Mouse (Mus musculus) heart, embryonic 14.5 days (tissue): ENCODE data around the gene Ttc28. TPM values are rescaled to one million over a fixed set of nuclear protein-coding genes. Genes with fewer than 3 reads are reported as not detected.

Experiments used
- ATAC-seq: fragments of 200-750 bp; cut with Nextera tagmentation; 2 replicates; pipeline ENCODE4 v1.8.0; 2017; ENCODE audit warnings: low read depth, moderate TSS enrichment; ENCODE audit not compliant: insufficient number of reproducible peaks, insufficient read depth, low FRiP score
- H3K27ac ChIP-seq, 2 experiments: fragments of 200-500 bp in 1 of 2; fragments of 300-500 bp in 1 of 2; sonication (generic) in 1 of 2; replicated peaks in 1 of 2; 2 replicates each; pipeline ENCODE4 v1.5.1; 2012 to 2014; ENCODE audit warnings: low read depth in 2 of 2, low read length in 2 of 2, control low read depth in 1 of 2, mild to moderate bottlenecking in 1 of 2, mixed read lengths in 1 of 2; ENCODE audit not compliant: control insufficient read depth in 1 of 2, insufficient read depth in 1 of 2
- H3K27me3 ChIP-seq: fragments of 300-500 bp; sonication (generic); 2 replicates; pipeline ENCODE4 v1.6.1; 2014; ENCODE audit warnings: mild to moderate bottlenecking, low read length, control low read depth; ENCODE audit not compliant: control insufficient read depth, insufficient read depth
- H3K36me3 ChIP-seq: fragments of 300-500 bp; sonication (generic); 2 replicates; pipeline ENCODE4 v1.6.1; 2014; ENCODE audit warnings: mild to moderate bottlenecking, control low read depth, low read length, mixed read lengths; ENCODE audit not compliant: control insufficient read depth, insufficient read depth
- H3K4me1 ChIP-seq, 2 experiments: fragments of 200-500 bp in 1 of 2; fragments of 300-500 bp in 1 of 2; sonication (generic) in 1 of 2; 2 replicates each; pipeline ENCODE4 v1.6.1; 2012 to 2014; ENCODE audit warnings: low read length in 2 of 2, control low read depth in 1 of 2, mixed read lengths in 1 of 2; ENCODE audit not compliant: control insufficient read depth in 2 of 2, insufficient read depth in 2 of 2
- H3K4me2 ChIP-seq: fragments of 300-500 bp; sonication (generic); 2 replicates; pipeline ENCODE4 v1.6.1; 2014; ENCODE audit warnings: mild to moderate bottlenecking, low read length
- H3K4me3 ChIP-seq, 2 experiments: fragments of 200-500 bp in 1 of 2; fragments of 300-500 bp in 1 of 2; sonication (generic) in 1 of 2; 2 replicates each; pipeline ENCODE4 v1.5.1; 2012 to 2014; ENCODE audit warnings: low read length in 2 of 2, mild to moderate bottlenecking in 2 of 2, control low read depth in 1 of 2, low read depth in 1 of 2, moderate library complexity in 1 of 2; ENCODE audit not compliant: control insufficient read depth in 1 of 2, insufficient read depth in 1 of 2
- H3K9ac ChIP-seq: fragments of 300-500 bp; sonication (generic); 2 replicates; pipeline ENCODE4 v1.6.1; 2014; ENCODE audit warnings: mild to moderate bottlenecking, low read length
- H3K9me3 ChIP-seq: fragments of 300-500 bp; sonication (generic); 2 replicates; pipeline ENCODE4 v1.6.1; 2016; ENCODE audit warnings: low read length, control low read depth; ENCODE audit not compliant: control insufficient read depth
- WGBS: fragments of 180-500 bp; shearing (Covaris S2); extraction: QIAGEN DNeasy Blood & Tissue Kit; methylation state at CpG from one replicate; pipeline ENCODE4 v1.1.7; 2014; 5-methylcytosine and 5-hydroxymethylcytosine counted together
- polyA plus RNA-seq: library from polyadenylated mRNA; unstranded; fragments of >200 nt; fragmentation: Nextera tagmentation; extraction: Ambion mirVana; gene quantifications from 2 replicates; pipeline ENCODE4 v1.2.1, GENCODE M21; 2014

Ttc28 gene
- polyA plus RNA-seq, 1 experiment from 2014 or later: 9.0 TPM

- H3K9me3 ChIP-seq: no peaks in the 10 kb centered on the region
- WGBS: 37% methylated on average over 9 of the region's 9 CpGs
- no peaks in the 10 kb centered on the region for H3K36me3 ChIP-seq
- H3K4me3 ChIP-seq: no peak overlapping the region
- no peaks in the 10 kb centered on the region for H3K27me3 ChIP-seq
- no peak overlapping the region for H3K27ac ChIP-seq
- no peak for ATAC-seq
- no peak overlapping the region for H3K4me2 ChIP-seq
- H3K9ac ChIP-seq: no peak overlapping the region
- peaks cover 3 to 6% of the 10 kb centered on the region in 2 experiments; a peak in 2 of 4 replicates for H3K4me1 ChIP-seq
Measured at GRCm38 (mm10) chr5:111170383-111170782, 290.8 kb downstream of the Ttc28 start.

- Histone ChIP-seq H3K27ac (no peak overlapping the region), H3K4me3 (no peak overlapping the region), H3K9ac (no peak overlapping the region), H3K36me3 (no peaks in the 10 kb centered on the region), H3K27me3 (no peaks in the 10 kb centered on the region), H3K4me1 (peaks cover 6 to 12% of the 10 kb centered on the region in 2 experiments; a peak in 3 of 4 replicates), H3K9me3 (no peaks in the 10 kb centered on the region), H3K4me2 (no peak overlapping the region)
- no peak for ATAC-seq
- WGBS: 74% methylated on average over 12 of the region's 12 CpGs
Measured at GRCm38 (mm10) chr5:111175410-111175809, 295.8 kb downstream of the Ttc28 start.

GRCm38 (mm10) chr5:111175842-111176241 lies 296.2 kb downstream of the Ttc28 start:
- no peaks in the 10 kb centered on the region for H3K9me3 ChIP-seq
- no peak overlapping the region for H3K4me2 ChIP-seq
- WGBS: 86% methylated on average over 9 of the region's 9 CpGs
- no peak overlapping the region for H3K9ac ChIP-seq
- H3K36me3 ChIP-seq: no peaks in the 10 kb centered on the region
- no peaks in the 10 kb centered on the region for H3K27me3 ChIP-seq
- peaks cover 5 to 11% of the 10 kb centered on the region in 2 experiments; a peak in 3 of 4 replicates for H3K4me1 ChIP-seq
- H3K27ac ChIP-seq: no peak overlapping the region
- no peak for ATAC-seq
- H3K4me3 ChIP-seq: no peak overlapping the region

- ATAC-seq: no peak
- peaks cover 5 to 11% of the 10 kb centered on the region in 2 experiments; a peak in 3 of 4 replicates for H3K4me1 ChIP-seq
- no peaks in the 10 kb centered on the region for H3K36me3 ChIP-seq
- no peak overlapping the region for H3K4me2 ChIP-seq
- 88% methylated on average over 13 of the region's 13 CpGs for WGBS
- no peaks in the 10 kb centered on the region for H3K27me3 ChIP-seq
- no peak overlapping the region for H3K27ac ChIP-seq
- H3K9me3 ChIP-seq: no peaks in the 10 kb centered on the region
- H3K4me3 ChIP-seq: no peak overlapping the region
- H3K9ac ChIP-seq: no peak overlapping the region
Measured at GRCm38 (mm10) chr5:111176441-111176840, 296.8 kb downstream of the Ttc28 start.

GRCm38 (mm10) chr5:111178324-111179076 lies 298.9 kb downstream of the Ttc28 start:
- no peak for ATAC-seq
- no peaks in the 10 kb centered on the region for H3K9me3 ChIP-seq
- H3K27ac ChIP-seq: peak overlapping the region; percentile 56 to 57; a peak in 3 of 4 replicates
- peak overlapping the region; percentile 24; the same call in 1 of the 2 replicates for H3K4me2 ChIP-seq
- H3K4me3 ChIP-seq: no peak overlapping the region
- 0 out of 2 replicates have a peak overlapping the region, but pooled peaks have one; percentile 11 for H3K9ac ChIP-seq
- H3K36me3 ChIP-seq: 0 out of 2 replicates have a peak, but pooled peaks cover 4% of the 10 kb centered on the region
- H3K27me3 ChIP-seq: no peaks in the 10 kb centered on the region
- H3K4me1 ChIP-seq: peaks cover 2 to 11% of the 10 kb centered on the region in 2 experiments; a peak in 3 of 4 replicates
- WGBS: 64% methylated on average over 21 of the region's 21 CpGs

- H3K36me3 ChIP-seq: 0 out of 2 replicates have a peak, but pooled peaks cover 14% of the 10 kb centered on the region
- H3K27ac ChIP-seq: 0 out of 4 replicates have a peak overlapping the region, but pooled peaks of 1 of the 2 experiments have one; percentile 19
- H3K4me2 ChIP-seq: no peak overlapping the region
- ATAC-seq: no peak
- peaks cover 2 to 11% of the 10 kb centered on the region in 2 experiments; a peak in 3 of 4 replicates for H3K4me1 ChIP-seq
- H3K4me3 ChIP-seq: no peak overlapping the region
- no peaks in the 10 kb centered on the region for H3K27me3 ChIP-seq
- WGBS: 74% methylated on average over 7 of the region's 7 CpGs
- H3K9ac ChIP-seq: no peak overlapping the region
- no peaks in the 10 kb centered on the region for H3K9me3 ChIP-seq
Measured at GRCm38 (mm10) chr5:111179651-111180050, 300.0 kb downstream of the Ttc28 start.

GRCm38 (mm10) chr5:111180091-111181053 lies 300.8 kb downstream of the Ttc28 start:
- H3K9ac ChIP-seq: no peak overlapping the region
- H3K4me3 ChIP-seq: no peak overlapping the region
- no peak overlapping the region for H3K4me2 ChIP-seq
- H3K4me1 ChIP-seq: peaks cover 2 to 11% of the 10 kb centered on the region in 2 experiments; a peak in 3 of 4 replicates
- peak; percentile 49; the same call in 1 of the 2 replicates for ATAC-seq
- H3K27me3 ChIP-seq: no peaks in the 10 kb centered on the region
- H3K9me3 ChIP-seq: no peaks in the 10 kb centered on the region
- 71% methylated on average over 25 of the region's 25 CpGs for WGBS
- H3K27ac ChIP-seq: no peak overlapping the region
- 0 out of 2 replicates have a peak, but pooled peaks cover 14% of the 10 kb centered on the region for H3K36me3 ChIP-seq
